Mouse (Mus musculus): ENCODE data around the gene Arnt2. TPM values are rescaled to one million over a fixed set of nuclear protein-coding genes. Genes with fewer than 3 reads are reported as not detected.

Gene Arnt2
- polyA plus RNA-seq, 1 experiment from 2014 or later, result 17.0 TPM

- H3K36me3 ChIP-seq, result no peaks in the 10 kb centered on the region
Observed at GRCm38 (mm10) chr7:84366251-84366650, 43.7 kb downstream of the Arnt2 start.

GRCm38 (mm10) chr7:84362711-84363110, 47.3 kb downstream of the Arnt2 start:
- no peak overlapping the region for H3K9ac ChIP-seq
- H3K9me3 ChIP-seq, result no peaks in the 10 kb centered on the region
- H3K27ac ChIP-seq, result no peak overlapping the region
- H3K4me2 ChIP-seq, result no peak overlapping the region
- 49% methylated on average over 2 of the region's 2 CpGs for WGBS
- peaks cover 18% of the 10 kb centered on the region; the same call in 1 of the 2 replicates for H3K36me3 ChIP-seq
- H3K27me3 ChIP-seq, result no peaks in the 10 kb centered on the region
- no peak for ATAC-seq (ENCODE audit: insufficient number of reproducible peaks, insufficient read depth, low FRiP score, low TSS enrichment, low read depth)
- H3K4me1 ChIP-seq, result peaks cover 23% of the 10 kb centered on the region
- H3K4me3 ChIP-seq, result no peak overlapping the region

More at GRCm38 (mm10) chr7:84366251-84366650, 43.7 kb downstream of the Arnt2 start:
- no peak overlapping the region for H3K27ac ChIP-seq
- ATAC-seq (ENCODE audit: insufficient number of reproducible peaks, insufficient read depth, low FRiP score, low TSS enrichment, low read depth), result no peak
- H3K9me3 ChIP-seq, result no peaks in the 10 kb centered on the region
- 72% methylated on average over 4 of the region's 4 CpGs for WGBS
- H3K4me3 ChIP-seq, result no peak overlapping the region
- H3K27me3 ChIP-seq, result no peaks in the 10 kb centered on the region
- H3K4me2 ChIP-seq, result no peak overlapping the region
- peaks cover 20% of the 10 kb centered on the region for H3K4me1 ChIP-seq
- no peak overlapping the region for H3K9ac ChIP-seq

- Histone ChIP-seq H3K4me3 (no peak overlapping the region), H3K4me2 (no peak overlapping the region), H3K9ac (no peak overlapping the region), H3K9me3 (no peaks in the 10 kb centered on the region), H3K27ac (no peak overlapping the region), H3K27me3 (no peaks in the 10 kb centered on the region), H3K4me1 (peaks cover 23% of the 10 kb centered on the region), H3K36me3 (peaks cover 18% of the 10 kb centered on the region; the same call in 1 of the 2 replicates)
- WGBS, result 68% methylated on average over 10 of the region's 10 CpGs
- ATAC-seq (ENCODE audit: insufficient number of reproducible peaks, insufficient read depth, low FRiP score, low TSS enrichment, low read depth), result no peak
Observed at GRCm38 (mm10) chr7:84361086-84361684, 48.8 kb downstream of the Arnt2 start.

GRCm38 (mm10) chr7:84358426-84358825, 51.5 kb downstream of the Arnt2 start:
- H3K27ac ChIP-seq, result no peak overlapping the region
- no peak for ATAC-seq (ENCODE audit: insufficient number of reproducible peaks, insufficient read depth, low FRiP score, low TSS enrichment, low read depth)
- H3K4me1 ChIP-seq, result peaks cover 23% of the 10 kb centered on the region
- H3K27me3 ChIP-seq, result no peaks in the 10 kb centered on the region
- no peak overlapping the region for H3K4me3 ChIP-seq
- 68% methylated on average over 1 of the region's 1 CpGs for WGBS
- no peak overlapping the region; the same call in 1 of the 2 replicates for H3K9ac ChIP-seq
- peaks cover 18% of the 10 kb centered on the region; the same call in 1 of the 2 replicates for H3K36me3 ChIP-seq
- H3K4me2 ChIP-seq, result no peak overlapping the region
- no peaks in the 10 kb centered on the region for H3K9me3 ChIP-seq

- 67% methylated on average over 10 of the region's 10 CpGs for WGBS
- no peak overlapping the region for H3K4me2 ChIP-seq
- H3K27me3 ChIP-seq, result no peaks in the 10 kb centered on the region
- no peak overlapping the region for H3K9ac ChIP-seq
- H3K36me3 ChIP-seq, result peaks cover 18% of the 10 kb centered on the region
- H3K27ac ChIP-seq, result no peak overlapping the region
- no peaks in the 10 kb centered on the region for H3K9me3 ChIP-seq
- ATAC-seq (ENCODE audit: insufficient number of reproducible peaks, insufficient read depth, low FRiP score, low TSS enrichment, low read depth), result no peak
- H3K4me1 ChIP-seq, result no peaks in the 10 kb centered on the region
- H3K4me3 ChIP-seq, result no peak overlapping the region
Observed at GRCm38 (mm10) chr7:84355619-84356570, 54.1 kb downstream of the Arnt2 start.

GRCm38 (mm10) chr7:84354890-84355289, 55.1 kb downstream of the Arnt2 start:
- WGBS, result 92% methylated on average over 2 of the region's 2 CpGs
- no peaks in the 10 kb centered on the region for H3K4me1 ChIP-seq
- no peak overlapping the region for H3K4me2 ChIP-seq
- no peaks in the 10 kb centered on the region for H3K9me3 ChIP-seq
- no peak overlapping the region for H3K4me3 ChIP-seq
- ATAC-seq (ENCODE audit: insufficient number of reproducible peaks, insufficient read depth, low FRiP score, low TSS enrichment, low read depth), result no peak
- peaks cover 11% of the 10 kb centered on the region for H3K36me3 ChIP-seq
- H3K27ac ChIP-seq, result no peak overlapping the region
- no peaks in the 10 kb centered on the region for H3K27me3 ChIP-seq
- H3K9ac ChIP-seq, result no peak overlapping the region

GRCm38 (mm10) chr7:84350529-84350928, 59.4 kb downstream of the Arnt2 start:
- Histone ChIP-seq H3K36me3 (peaks cover 24% of the 10 kb centered on the region), H3K9me3 (no peaks in the 10 kb centered on the region), H3K27ac (no peak overlapping the region), H3K9ac (no peak overlapping the region), H3K27me3 (no peaks in the 10 kb centered on the region), H3K4me2 (no peak overlapping the region), H3K4me3 (no peak overlapping the region), H3K4me1 (no peaks in the 10 kb centered on the region)
- ATAC-seq (ENCODE audit: insufficient number of reproducible peaks, insufficient read depth, low FRiP score, low TSS enrichment, low read depth), result no peak

GRCm38 (mm10) chr7:84349976-84350375, 60.0 kb downstream of the Arnt2 start:
- Histone ChIP-seq H3K27me3 (no peaks in the 10 kb centered on the region), H3K4me2 (no peak overlapping the region), H3K27ac (no peak overlapping the region), H3K4me1 (no peaks in the 10 kb centered on the region), H3K4me3 (no peak overlapping the region), H3K9me3 (no peaks in the 10 kb centered on the region), H3K36me3 (peaks cover 29% of the 10 kb centered on the region), H3K9ac (no peak overlapping the region)
- WGBS, result 78% methylated on average over 2 of the region's 2 CpGs
- no peak for ATAC-seq (ENCODE audit: insufficient number of reproducible peaks, insufficient read depth, low FRiP score, low TSS enrichment, low read depth)

- H3K27ac ChIP-seq, result no peak overlapping the region
- H3K9me3 ChIP-seq, result peaks cover 6% of the 10 kb centered on the region; the same call in 1 of the 2 replicates
- WGBS, result 90% methylated on average over 9 of the region's 9 CpGs
- peaks cover 45% of the 10 kb centered on the region for H3K36me3 ChIP-seq
- ATAC-seq (ENCODE audit: insufficient number of reproducible peaks, insufficient read depth, low FRiP score, low TSS enrichment, low read depth), result no peak
- no peak overlapping the region for H3K4me2 ChIP-seq
- no peak overlapping the region for H3K4me3 ChIP-seq
- no peak overlapping the region for H3K9ac ChIP-seq
- no peaks in the 10 kb centered on the region for H3K27me3 ChIP-seq
- H3K4me1 ChIP-seq, result no peaks in the 10 kb centered on the region
Observed at GRCm38 (mm10) chr7:84348145-84348911, 61.6 kb downstream of the Arnt2 start.

- peaks cover 6% of the 10 kb centered on the region; the same call in 1 of the 2 replicates for H3K9me3 ChIP-seq
- no peak overlapping the region for H3K27ac ChIP-seq
- ATAC-seq (ENCODE audit: insufficient number of reproducible peaks, insufficient read depth, low FRiP score, low TSS enrichment, low read depth), result no peak
- no peak overlapping the region for H3K9ac ChIP-seq
- H3K4me2 ChIP-seq, result no peak overlapping the region
- H3K4me3 ChIP-seq, result no peak overlapping the region
- H3K27me3 ChIP-seq, result no peaks in the 10 kb centered on the region
- 96% methylated on average over 3 of the region's 3 CpGs for WGBS
- H3K36me3 ChIP-seq, result peaks cover 53% of the 10 kb centered on the region
- H3K4me1 ChIP-seq, result peaks cover 11% of the 10 kb centered on the region
Observed at GRCm38 (mm10) chr7:84343160-84343559, 66.8 kb downstream of the Arnt2 start.

GRCm38 (mm10) chr7:84341001-84341400, 69.0 kb downstream of the Arnt2 start:
- no peak for ATAC-seq (ENCODE audit: insufficient number of reproducible peaks, insufficient read depth, low FRiP score, low TSS enrichment, low read depth)
- Histone ChIP-seq H3K4me1 (peaks cover 22% of the 10 kb centered on the region), H3K27me3 (no peaks in the 10 kb centered on the region), H3K9me3 (peaks cover 6% of the 10 kb centered on the region; the same call in 1 of the 2 replicates), H3K36me3 (peaks cover 39% of the 10 kb centered on the region), H3K9ac (no peak overlapping the region), H3K27ac (no peak overlapping the region), H3K4me2 (no peak overlapping the region), H3K4me3 (no peak overlapping the region)
- WGBS, result 93% methylated on average over 1 of the region's 1 CpGs

Data from embryonic facial prominence, embryonic 13.5 days (tissue).